Mouse (Mus musculus) liver, adult 2 months (tissue): ENCODE results near the gene Cacng1. TPM values are rescaled to one million over a fixed set of nuclear protein-coding genes. Genes with fewer than 3 reads are reported as not detected.

ENCODE experiments used
- DNase-seq: peaks from one replicate; pipeline ENCODE4 v3.0.0-alpha.2; 2011; ENCODE audit warnings: low read depth, low spot score; ENCODE audit errors: extremely low read depth
- H3K27ac ChIP-seq: fragments of 200-500 bp; replicated peaks from 2 replicates; pipeline ENCODE4 v1.5.1; 2012; ENCODE audit warnings: low read depth, mild to moderate bottlenecking, control low read depth, inconsistent platforms, low read length; ENCODE audit not compliant: insufficient read depth
- H3K27me3 ChIP-seq: fragments of 200-500 bp; 2 replicates; pipeline ENCODE4 v1.6.1; 2012; ENCODE audit warnings: mild to moderate bottlenecking, moderate library complexity, low read length, inconsistent platforms; ENCODE audit not compliant: control insufficient read depth, insufficient read depth
- H3K36me3 ChIP-seq: fragments of 200-500 bp; 2 replicates; pipeline ENCODE4 v1.6.1; 2012; ENCODE audit warnings: low read length, inconsistent platforms; ENCODE audit not compliant: control insufficient read depth, insufficient read depth
- H3K4me1 ChIP-seq: fragments of 200-500 bp; 2 replicates; pipeline ENCODE4 v1.6.1; 2011; ENCODE audit warnings: low read length; ENCODE audit not compliant: control insufficient read depth, insufficient read depth
- H3K4me3 ChIP-seq: fragments of 200-500 bp; 2 replicates; pipeline ENCODE4 v1.5.1; 2011; ENCODE audit warnings: low read depth, mild to moderate bottlenecking, control low read depth, low read length, moderate library complexity; ENCODE audit not compliant: insufficient read depth
- H3K79me2 ChIP-seq: fragments of 200-500 bp; 2 replicates; pipeline ENCODE4 v1.6.1; 2012; ENCODE audit warnings: inconsistent platforms, mild to moderate bottlenecking, low read length, moderate library complexity; ENCODE audit not compliant: control insufficient read depth, insufficient read depth
- H3K9ac ChIP-seq: fragments of 200-500 bp; 2 replicates; pipeline ENCODE4 v1.6.1; 2012; ENCODE audit warnings: low read depth, mild to moderate bottlenecking, control low read depth, inconsistent platforms, low read length
- CTCF ChIP-seq: fragments of 200-500 bp; IDR thresholded peaks from 2 replicates; pipeline ENCODE4 v1.5.1; 2011; ENCODE audit warnings: low read depth, low read length, control low read depth
- POLR2A ChIP-seq: fragments of 200-500 bp; IDR thresholded peaks from 2 replicates; pipeline ENCODE4 v1.6.1; 2011; ENCODE audit warnings: low read length, control low read depth; ENCODE audit not compliant: insufficient read depth; ENCODE audit errors: extremely low read depth
- whole genome bisulfite sequencing: fragments of 180-500 bp; shearing (Covaris S2); methylation state at CpG from one replicate; pipeline ENCODE4 v1.1.7; 2018; 5-methylcytosine and 5-hydroxymethylcytosine counted together
- polyA plus RNA-seq: library from polyadenylated mRNA; depleted of rRNA; stranded (reverse); fragments of >200 nt; gene quantifications from 2 replicates; pipeline ENCODE4 v1.2.3, GENCODE M21; 2012; rRNA removed
- total RNA-seq: library from RNA; depleted of rRNA; stranded (reverse); fragments of >200 nt; gene quantifications from 2 replicates; pipeline ENCODE4 v1.2.3, GENCODE M21; 2014; rRNA removed

Cacng1 gene
- total RNA-seq (not detected in 2 replicates), polyA plus RNA-seq (0.09 TPM in 1 of 2 replicates, not detected in the other)

DNA sequence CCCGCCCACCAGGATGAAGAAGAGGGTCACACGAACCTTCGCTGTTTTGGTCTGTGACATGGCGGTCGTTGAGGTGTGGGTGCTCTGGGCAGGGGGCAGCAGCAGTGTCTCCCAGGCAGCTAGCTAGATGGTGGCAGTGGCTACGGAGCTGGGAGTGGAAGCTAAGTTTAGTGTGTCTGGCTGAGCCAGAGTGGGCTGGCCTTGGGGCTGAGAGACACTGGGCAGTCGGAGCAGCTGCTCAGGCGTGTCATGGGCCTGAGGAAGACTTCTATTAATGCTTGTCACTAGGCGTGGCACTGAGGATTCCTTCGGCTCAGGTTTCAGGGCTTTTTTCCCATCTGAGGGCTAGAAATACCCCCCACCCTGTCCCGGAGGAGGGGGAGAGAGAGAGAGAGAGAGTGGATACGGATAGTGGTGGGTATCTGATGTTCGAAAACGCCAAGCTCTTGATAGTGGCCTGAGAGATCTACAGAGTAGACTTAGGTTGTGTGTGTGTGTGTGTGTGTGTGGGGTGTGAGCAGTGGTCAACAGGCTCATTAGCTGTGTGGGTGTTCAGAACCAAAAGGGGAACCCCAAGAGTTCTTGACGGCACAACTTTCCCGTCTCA is at the start of gene Cacng1:
Gene Cacng1 (minus strand): TSS at position 191 of the 607 bp plus-strand sequence.
- Histone ChIP-seq H3K4me3 (no peak within 1 kb of the TSS), H3K9ac (no peak within 1 kb of the TSS), H3K79me2 (no peaks in the 10 kb centered on the region), H3K4me1 (no peaks in the 10 kb centered on the region; the same call in 1 of the 2 replicates), H3K27ac (no peak within 1 kb of the TSS), H3K27me3 (no peaks in the 10 kb centered on the region), H3K36me3 (no peaks in the 10 kb centered on the region)
- 91% methylated on average over 16 of the region's 16 CpGs for WGBS
- DNase-seq, result no peak
- TF ChIP-seq POLR2A (no peak), CTCF (no peak)

DNA sequence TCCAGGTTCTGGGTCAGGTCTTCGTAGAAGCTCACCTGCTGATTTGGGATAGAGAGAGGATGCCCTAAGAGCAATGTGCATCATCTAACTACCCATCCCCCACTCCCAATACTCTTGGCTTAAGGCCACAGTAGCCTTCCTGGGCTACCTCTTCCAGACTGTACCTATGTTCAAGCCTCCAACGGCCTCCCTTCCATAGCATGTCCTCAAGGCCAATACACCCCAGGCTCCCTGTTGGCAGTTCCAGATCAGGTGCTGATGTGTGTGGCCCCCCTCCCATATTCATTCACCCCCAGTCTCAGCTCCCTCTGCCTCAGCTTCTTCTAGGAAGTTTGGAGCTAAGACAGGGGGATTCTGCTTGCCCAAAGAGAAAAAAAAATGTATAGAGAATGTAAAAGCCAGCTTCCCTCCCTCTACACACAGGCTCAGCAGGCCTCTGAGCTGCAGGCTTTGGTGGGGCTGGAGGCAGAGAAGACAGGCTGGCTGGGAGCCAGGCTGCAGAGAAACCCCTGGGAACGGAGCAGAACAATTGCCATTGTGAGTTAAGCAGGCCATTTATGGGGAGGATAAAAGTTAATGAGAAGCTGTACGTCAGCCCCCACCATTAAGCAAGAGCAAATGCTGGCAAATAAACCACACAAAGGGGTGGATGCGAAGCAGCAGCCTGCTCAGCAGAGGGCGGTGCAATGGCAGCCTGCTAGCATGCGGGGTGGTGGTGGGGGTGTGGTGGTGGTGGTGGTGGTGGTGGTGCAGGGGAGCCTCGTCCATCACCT is 46.6 kb upstream of the Cacng1 start:
- no peak overlapping the region for H3K27ac ChIP-seq
- no peak for TF ChIP-seq CTCF
- TF ChIP-seq POLR2A, result no peak
- no peak overlapping the region for H3K4me3 ChIP-seq
- 64% methylated on average over 8 of the region's 8 CpGs for WGBS
- no peak for DNase-seq
- peaks cover 8% of the 10 kb centered on the region; the same call in 1 of the 2 replicates for H3K4me1 ChIP-seq
- H3K9ac ChIP-seq, result no peak overlapping the region
- no peaks in the 10 kb centered on the region for H3K27me3 ChIP-seq
- no peaks in the 10 kb centered on the region for H3K79me2 ChIP-seq
- no peaks in the 10 kb centered on the region for H3K36me3 ChIP-seq

DNA sequence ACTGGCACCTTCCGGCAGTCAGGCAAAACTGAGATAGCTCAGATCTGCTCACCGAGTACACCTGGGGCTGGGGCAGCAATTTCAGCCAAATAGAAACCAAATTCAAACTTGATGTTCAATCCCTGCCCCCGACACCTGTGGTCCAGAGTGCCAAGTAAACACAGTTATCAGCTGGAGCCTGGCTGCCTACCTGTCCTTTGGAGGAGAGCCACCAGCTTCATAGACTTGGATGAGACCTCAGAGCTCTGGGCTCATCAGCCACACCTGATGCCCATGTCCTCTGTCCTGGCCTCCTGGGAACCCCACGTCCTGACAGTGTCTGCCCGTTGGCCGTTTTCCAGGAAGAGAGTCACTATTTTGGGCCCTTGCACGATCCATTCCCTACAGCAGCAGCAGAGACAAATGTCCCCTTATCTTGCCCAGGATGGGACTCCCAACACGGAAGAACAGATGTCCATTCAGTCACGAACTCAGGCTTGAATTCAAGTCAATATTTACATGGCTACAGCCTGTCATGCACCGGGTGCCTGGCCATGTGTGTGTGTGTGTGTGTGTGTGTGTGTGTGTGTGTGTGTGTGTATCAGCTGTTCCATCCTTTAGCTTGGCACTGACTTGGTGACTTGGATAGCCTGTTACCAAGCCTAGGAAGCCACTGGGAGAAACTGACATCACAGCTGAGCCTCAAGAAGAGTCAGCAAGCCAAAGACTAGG is 45.6 kb upstream of the Cacng1 start:
- no peaks in the 10 kb centered on the region for H3K79me2 ChIP-seq
- DNase-seq, result peak; percentile 81
- TF ChIP-seq POLR2A (no peak), CTCF (no peak)
- WGBS, result 11% methylated on average over 10 of the region's 10 CpGs
- no peak overlapping the region for H3K4me3 ChIP-seq
- no peaks in the 10 kb centered on the region for H3K36me3 ChIP-seq
- no peak overlapping the region for H3K27ac ChIP-seq
- H3K9ac ChIP-seq, result no peak overlapping the region
- peaks cover 8% of the 10 kb centered on the region; the same call in 1 of the 2 replicates for H3K4me1 ChIP-seq
- H3K27me3 ChIP-seq, result no peaks in the 10 kb centered on the region

DNA sequence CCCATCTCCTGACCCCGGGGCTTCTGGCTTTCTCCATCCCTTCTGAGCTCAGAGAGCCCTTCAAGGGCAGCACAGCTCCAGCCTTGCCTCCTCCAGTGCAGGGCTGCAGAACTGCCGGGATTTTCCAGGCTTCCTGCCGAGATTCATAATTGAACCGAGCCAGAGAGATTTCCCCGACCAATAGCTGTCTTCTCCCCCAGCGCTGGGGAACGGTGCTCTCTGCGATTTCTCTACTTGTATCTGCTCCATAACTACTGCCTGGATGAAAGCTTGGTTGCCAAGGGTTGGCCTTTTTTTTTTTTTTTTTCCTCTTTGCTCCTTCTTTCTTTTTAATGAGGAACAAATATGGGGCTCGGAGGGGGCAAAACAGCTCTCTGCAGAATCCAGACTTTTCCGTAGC is 43.7 kb upstream of the Cacng1 start:
- no peak overlapping the region for H3K4me3 ChIP-seq
- no peaks in the 10 kb centered on the region for H3K27me3 ChIP-seq
- no peaks in the 10 kb centered on the region for H3K36me3 ChIP-seq
- no peak overlapping the region for H3K9ac ChIP-seq
- H3K4me1 ChIP-seq, result peaks cover 8% of the 10 kb centered on the region; the same call in 1 of the 2 replicates
- H3K27ac ChIP-seq, result no peak overlapping the region
- 82% methylated on average over 10 of the region's 10 CpGs for WGBS
- H3K79me2 ChIP-seq, result no peaks in the 10 kb centered on the region
- no peak for TF ChIP-seq CTCF
- no peak for TF ChIP-seq POLR2A
- DNase-seq, result no peak

DNA sequence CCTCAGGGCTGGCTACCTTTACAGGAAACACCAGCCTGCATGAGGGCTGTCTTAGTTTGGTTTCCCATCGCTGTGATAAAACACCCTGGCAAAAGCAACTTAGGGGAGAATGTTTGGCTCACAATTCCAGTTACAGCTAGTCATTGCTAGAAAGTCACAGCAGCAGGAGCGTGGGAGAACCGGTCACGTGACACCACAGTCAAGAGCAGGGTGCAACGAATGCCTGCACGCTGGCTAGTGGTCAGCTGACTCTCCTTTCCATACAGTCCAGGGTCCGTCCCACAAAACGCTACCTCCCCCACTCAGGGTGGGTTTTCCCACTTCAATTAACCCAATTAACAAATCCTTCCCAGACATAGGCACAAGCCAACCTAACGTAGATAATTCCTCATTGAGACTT is 43.2 kb upstream of the Cacng1 start:
- 88% methylated on average over 9 of the region's 9 CpGs for WGBS
- H3K27me3 ChIP-seq, result no peaks in the 10 kb centered on the region
- H3K36me3 ChIP-seq, result no peaks in the 10 kb centered on the region
- H3K79me2 ChIP-seq, result no peaks in the 10 kb centered on the region
- no peak overlapping the region for H3K9ac ChIP-seq
- TF ChIP-seq POLR2A, result no peak
- no peak for TF ChIP-seq CTCF
- no peak for DNase-seq
- no peak overlapping the region for H3K4me3 ChIP-seq
- no peak overlapping the region for H3K27ac ChIP-seq
- peaks cover 8% of the 10 kb centered on the region; the same call in 1 of the 2 replicates for H3K4me1 ChIP-seq
